In genomic region chr8:105699488-105700215, GRCm38 (mm10) we compare ENCODE assay signal across 10 mouse cellular contexts. TPM values are rescaled to one million over a fixed set of nuclear protein-coding genes. Genes with fewer than 3 reads are reported as not detected.
DNase-seq lines count a peak whose midpoint lies in the region; ATAC-seq and TF ChIP-seq lines count a peak whose summit lies in the region.
"Had no signal": no experiment of that assay in that cellular context is flagged by ENCODE, and none has a peak within 500 bp of the region (broad histone marks: within the 10 kb centered on the region; RNA-seq: fewer than 3 reads in every experiment).

No protein-coding gene starts in this region.

- H3K4me1 ChIP-seq in lung, embryonic 14.5 days (ENCODE audit: insufficient read depth), result 0 out of 2 replicates have a peak, but pooled peaks cover 2% of the 10 kb centered on the region
- H3K4me1 ChIP-seq in forebrain, embryonic 11.5 days (replicated peaks; ENCODE audit: control insufficient read depth, insufficient read depth, low read length), result peaks cover 8% of the 10 kb centered on the region
- peaks cover 26% of the 10 kb centered on the region for H3K4me1 ChIP-seq in limb, embryonic 10.5 days
- peaks cover 52% of the 10 kb centered on the region for H3K4me1 ChIP-seq in neural tube, embryonic 15.5 days

- H3K9ac ChIP-seq in lung, embryonic 14.5 days, result peak overlapping the region; percentile 60
- peak overlapping the region; percentile 70; the same call in 1 of the 2 replicates for H3K9ac ChIP-seq in forebrain, embryonic 11.5 days (ENCODE audit: low read length)
- peak overlapping the region; percentile 72; the same call in 1 of the 2 replicates for H3K9ac ChIP-seq in neural tube, embryonic 15.5 days (replicated peaks)

- ATAC-seq in lung, embryonic 14.5 days (ENCODE audit: insufficient read depth), result no peak
- ATAC-seq in forebrain, embryonic 11.5 days (replicated peaks; ENCODE audit: low FRiP score), result no peak
- no peak for ATAC-seq in neural tube, embryonic 15.5 days (ENCODE audit: low FRiP score)

- no peak for DNase-seq in lung, embryonic 14.5 days
- no peak for DNase-seq in lung, adult 18-20 months
- DNase-seq in forebrain, embryonic 11.5 days (ENCODE audit: low spot score), result no peak
- no peak for DNase-seq in limb, embryonic 10.5 days (ENCODE audit: low spot score)
- DNase-seq in adrenal gland, adult 8-10 months, result no peak
- DNase-seq in adrenal gland, adult (ENCODE audit: inconsistent age in 2 of 2, low spot score in 1 of 2), result no peak

- TF ChIP-seq CTCF in lung, embryonic 14.5 days (IDR thresholded peaks at IDR 0.05; ENCODE audit: low read depth), result no peak

- H3K4me2 ChIP-seq in lung, embryonic 14.5 days, result peak overlapping the region; percentile 81
- peak overlapping the region; percentile 93 for H3K4me2 ChIP-seq in forebrain, embryonic 11.5 days (ENCODE audit: low read depth, low read length, severe bottlenecking)
- H3K4me2 ChIP-seq in neural tube, embryonic 15.5 days, result peak overlapping the region; percentile 96

- H3K4me3 ChIP-seq in lung, embryonic 14.5 days (ENCODE audit: low read depth, low read length), result peak overlapping the region; percentile 67
- H3K4me3 ChIP-seq in forebrain, embryonic 11.5 days (ENCODE audit: low read depth, low read length), result peak overlapping the region; percentile 66
- H3K4me3 ChIP-seq in limb, embryonic 10.5 days, result peak overlapping the region; percentile 68
- peak overlapping the region; percentile 73 for H3K4me3 ChIP-seq in neural tube, embryonic 15.5 days (replicated peaks)

- 89% methylated on average over 11 of the region's 11 CpGs for WGBS in lung, embryonic 14.5 days
- 86% methylated on average over 11 of the region's 11 CpGs for WGBS in forebrain, embryonic 11.5 days
- WGBS in limb, embryonic 10.5 days, result 92% methylated on average over 11 of the region's 11 CpGs
- WGBS in neural tube, embryonic 15.5 days, result 89% methylated on average over 11 of the region's 11 CpGs

- H3K36me3 ChIP-seq in lung, embryonic 14.5 days (ENCODE audit: insufficient read depth), result peaks cover 45% of the 10 kb centered on the region
- peaks cover 6% of the 10 kb centered on the region; the same call in 1 of the 2 replicates for H3K36me3 ChIP-seq in forebrain, embryonic 11.5 days (ENCODE audit: control insufficient read depth, insufficient read depth, low read length)
- peaks cover 68% of the 10 kb centered on the region for H3K36me3 ChIP-seq in limb, embryonic 10.5 days
- H3K36me3 ChIP-seq in neural tube, embryonic 15.5 days, result peaks cover 45% of the 10 kb centered on the region

- no peak overlapping the region for H3K27ac ChIP-seq in lung, embryonic 14.5 days (ENCODE audit: low read depth)
- no peak overlapping the region for H3K27ac ChIP-seq in forebrain, embryonic 11.5 days (ENCODE audit: low read depth, low read length)
- 0 out of 2 replicates have a peak overlapping the region, but pooled peaks have one; percentile 82 for H3K27ac ChIP-seq in limb, embryonic 10.5 days
- H3K27ac ChIP-seq in neural tube, embryonic 15.5 days (replicated peaks), result no peak overlapping the region

- H3K27me3 ChIP-seq in lung, embryonic 14.5 days (ENCODE audit: insufficient read depth, low read length), result no peaks in the 10 kb centered on the region
- H3K27me3 ChIP-seq in forebrain, embryonic 11.5 days (ENCODE audit: control insufficient read depth, insufficient read depth, low read length), result no peaks in the 10 kb centered on the region
- H3K27me3 ChIP-seq in limb, embryonic 10.5 days (ENCODE audit: low read depth, poor library complexity, severe bottlenecking), result peaks cover 10% of the 10 kb centered on the region
- no peaks in the 10 kb centered on the region for H3K27me3 ChIP-seq in neural tube, embryonic 15.5 days (replicated peaks)

- H3K9me3 ChIP-seq in lung, embryonic 14.5 days (ENCODE audit: low read depth, low read length), result no peaks in the 10 kb centered on the region
- H3K9me3 ChIP-seq in forebrain, embryonic 11.5 days (ENCODE audit: control insufficient read depth, low read length), result no peaks in the 10 kb centered on the region
- H3K9me3 ChIP-seq in limb, embryonic 10.5 days (replicated peaks), result no peaks in the 10 kb centered on the region
- H3K9me3 ChIP-seq in neural tube, embryonic 15.5 days (replicated peaks), result no peaks in the 10 kb centered on the region

RNA-seq across cellular contexts. Expression of gene Acd, which starts 1.2 kb away (rescaled TPM):
- 62.2 and 68.6 TPM in 2 replicates for polyA plus RNA-seq in lung, embryonic 14.5 days (2014; fragmentation: Nextera tagmentation; extraction: Ambion mirVana)
- 76.9 and 83.6 TPM in 2 replicates for polyA plus RNA-seq in forebrain, embryonic 11.5 days (2014; fragmentation: Nextera tagmentation; extraction: Ambion mirVana)
- polyA plus RNA-seq in limb, embryonic 10.5 days (2016; fragmentation: Nextera tagmentation; extraction: Ambion mirVana), result 66.1 and 74.3 TPM in 2 replicates
- 81.1 and 89.4 TPM in 2 replicates for polyA plus RNA-seq in neural tube, embryonic 15.5 days (2015; fragmentation: Nextera tagmentation; extraction: Ambion mirVana)
- 10 to 100 TPM; 22.3 to 37.1 (median 29.5) TPM for total RNA-seq in adrenal gland, adult 8-10 months (2022)

RNA-seq across cellular contexts. Expression of gene Pard6a, which starts 1.3 kb away (rescaled TPM):
- polyA plus RNA-seq in lung, embryonic 14.5 days (2014; fragmentation: Nextera tagmentation; extraction: Ambion mirVana), result 13.4 and 13.6 TPM in 2 replicates
- polyA plus RNA-seq in forebrain, embryonic 11.5 days (2014; fragmentation: Nextera tagmentation; extraction: Ambion mirVana), result 24.9 and 25.1 TPM in 2 replicates
- polyA plus RNA-seq in limb, embryonic 10.5 days (2016; fragmentation: Nextera tagmentation; extraction: Ambion mirVana), result 11.8 and 12.2 TPM in 2 replicates
- 47.9 and 59.6 TPM in 2 replicates for polyA plus RNA-seq in neural tube, embryonic 15.5 days (2015; fragmentation: Nextera tagmentation; extraction: Ambion mirVana)
- 10 to 100 TPM; 10.7 to 14.2 (median 12.8) TPM for total RNA-seq in adrenal gland, adult 8-10 months (2022)

RNA-seq across cellular contexts. Expression of gene 4933405L10Rik, which starts 7.8 kb away (rescaled TPM):
- polyA plus RNA-seq in lung, embryonic 14.5 days (2014; fragmentation: Nextera tagmentation; extraction: Ambion mirVana), result 0.15 TPM in 1 of 2 replicates, not detected in the other
- 0.36 TPM in 1 of 2 replicates, not detected in the other for polyA plus RNA-seq in forebrain, embryonic 11.5 days (2014; fragmentation: Nextera tagmentation; extraction: Ambion mirVana)
- not detected in 2 replicates for polyA plus RNA-seq in limb, embryonic 10.5 days (2016; fragmentation: Nextera tagmentation; extraction: Ambion mirVana)
- 0.22 and 0.35 TPM in 2 replicates for polyA plus RNA-seq in neural tube, embryonic 15.5 days (2015; fragmentation: Nextera tagmentation; extraction: Ambion mirVana)
- total RNA-seq in adrenal gland, adult 8-10 months (2022), result not detected
- total RNA-seq: neutrophil, adult 5-6 weeks had no signal
- polyA plus RNA-seq: activated CD4-positive, CD25-positive, alpha-beta regulatory T cell, adult 4 months; gonadal fat pad, adult 2 months had no signal

RNA-seq across cellular contexts. Expression of gene Enkd1, which starts 8.4 kb away (rescaled TPM):
- 28.7 and 29.7 TPM in 2 replicates for polyA plus RNA-seq in lung, embryonic 14.5 days (2014; fragmentation: Nextera tagmentation; extraction: Ambion mirVana)
- polyA plus RNA-seq in forebrain, embryonic 11.5 days (2014; fragmentation: Nextera tagmentation; extraction: Ambion mirVana), result 43.0 and 44.4 TPM in 2 replicates
- 47.0 and 56.0 TPM in 2 replicates for polyA plus RNA-seq in limb, embryonic 10.5 days (2016; fragmentation: Nextera tagmentation; extraction: Ambion mirVana)
- 13.9 and 16.2 TPM in 2 replicates for polyA plus RNA-seq in neural tube, embryonic 15.5 days (2015; fragmentation: Nextera tagmentation; extraction: Ambion mirVana)
- total RNA-seq in adrenal gland, adult 8-10 months (2022), result 1 to 10 TPM; 4.6 to 8.1 (median 5.8) TPM

RNA-seq across cellular contexts. Expression of gene Carmil2, which starts 13.6 kb away (rescaled TPM):
- polyA plus RNA-seq in lung, embryonic 14.5 days (2014; fragmentation: Nextera tagmentation; extraction: Ambion mirVana), result 0.70 and 1.1 TPM in 2 replicates
- polyA plus RNA-seq in forebrain, embryonic 11.5 days (2014; fragmentation: Nextera tagmentation; extraction: Ambion mirVana), result 1.8 and 2.0 TPM in 2 replicates
- 0.33 and 0.51 TPM in 2 replicates for polyA plus RNA-seq in limb, embryonic 10.5 days (2016; fragmentation: Nextera tagmentation; extraction: Ambion mirVana)
- 21.5 and 28.5 TPM in 2 replicates for polyA plus RNA-seq in neural tube, embryonic 15.5 days (2015; fragmentation: Nextera tagmentation; extraction: Ambion mirVana)
- total RNA-seq in adrenal gland, adult 8-10 months (2022), result 1 to 10 TPM; 2.1 to 3.9 (median 3.1) TPM
